Mouse (Mus musculus) neural tube, embryonic 14.5 days (tissue): ENCODE measurements around the gene Stk38l. TPM values are rescaled to one million over a fixed set of nuclear protein-coding genes. Genes with fewer than 3 reads are reported as not detected.

Source experiments
- ATAC-seq: fragments of 200-750 bp; cut with Nextera tagmentation; 2 replicates; pipeline ENCODE4 v1.8.0; 2017; ENCODE audit warnings: low read depth, mild to moderate bottlenecking, moderate TSS enrichment, moderate library complexity
- H3K27ac ChIP-seq: fragments of 300-500 bp; sonication (generic); 2 replicates; pipeline ENCODE4 v1.5.1; 2014; ENCODE audit warnings: low read depth, mild to moderate bottlenecking, control low read depth, low read length, moderate library complexity, mixed read lengths
- H3K27me3 ChIP-seq: fragments of 300-500 bp; sonication (generic); 2 replicates; pipeline ENCODE4 v1.6.1; 2014; ENCODE audit warnings: low read length; ENCODE audit not compliant: control insufficient read depth, insufficient read depth
- H3K36me3 ChIP-seq: fragments of 300-500 bp; sonication (generic); 2 replicates; pipeline ENCODE4 v1.6.1; 2014; ENCODE audit warnings: low read length, mixed read lengths; ENCODE audit not compliant: control insufficient read depth, insufficient read depth
- H3K4me1 ChIP-seq: fragments of 300-500 bp; sonication (generic); 2 replicates; pipeline ENCODE4 v1.6.1; 2014; ENCODE audit warnings: low read length; ENCODE audit not compliant: control insufficient read depth, insufficient read depth
- H3K4me2 ChIP-seq: fragments of 300-500 bp; sonication (generic); 2 replicates; pipeline ENCODE4 v1.6.1; 2014; ENCODE audit warnings: mild to moderate bottlenecking, low read depth, low read length, control low read depth
- H3K4me3 ChIP-seq: fragments of 300-500 bp; sonication (generic); 2 replicates; pipeline ENCODE4 v1.5.1; 2014; ENCODE audit warnings: low read depth, low read length, control low read depth, mixed read lengths
- H3K9ac ChIP-seq: fragments of 300-500 bp; sonication (generic); replicated peaks from 2 replicates; pipeline ENCODE4 v1.6.1; 2014; ENCODE audit warnings: low read depth, mild to moderate bottlenecking, control low read depth, low read length, mixed read lengths
- H3K9me3 ChIP-seq: fragments of 300-500 bp; sonication (generic); 2 replicates; pipeline ENCODE4 v1.6.1; 2016; ENCODE audit warnings: low read length; ENCODE audit not compliant: control insufficient read depth
- WGBS: fragments of 180-500 bp; shearing (Covaris S2); extraction: QIAGEN DNeasy Blood & Tissue Kit; methylation state at CpG from one replicate; pipeline ENCODE4 v1.1.7; 2014; 5-methylcytosine and 5-hydroxymethylcytosine counted together
- polyA plus RNA-seq: library from polyadenylated mRNA; unstranded; fragments of >200 nt; fragmentation: Nextera tagmentation; extraction: Ambion mirVana; gene quantifications from 2 replicates; pipeline ENCODE4 v1.2.1, GENCODE M21; 2014

Stk38l gene
- polyA plus RNA-seq, 1 experiment from 2014 or later = 13.9 TPM

GRCm38 (mm10) chr6:146755679-146756078, 30.9 kb downstream of the Stk38l start:
- Histone ChIP-seq H3K9ac (no peak overlapping the region), H3K4me1 (0 out of 2 replicates have a peak, but pooled peaks cover 5% of the 10 kb centered on the region), H3K9me3 (no peaks in the 10 kb centered on the region), H3K27me3 (no peaks in the 10 kb centered on the region), H3K27ac (no peak overlapping the region), H3K36me3 (no peaks in the 10 kb centered on the region; the same call in 1 of the 2 replicates), H3K4me3 (no peak overlapping the region), H3K4me2 (no peak overlapping the region)
- 86% methylated on average over 4 of the region's 4 CpGs for WGBS
- no peak for ATAC-seq

GRCm38 (mm10) chr6:146759027-146759426, 34.2 kb downstream of the Stk38l start:
- H3K4me1 ChIP-seq = no peaks in the 10 kb centered on the region
- no peak overlapping the region for H3K9ac ChIP-seq
- no peaks in the 10 kb centered on the region; the same call in 1 of the 2 replicates for H3K36me3 ChIP-seq
- H3K27me3 ChIP-seq = no peaks in the 10 kb centered on the region
- 90% methylated on average over 2 of the region's 2 CpGs for WGBS
- H3K9me3 ChIP-seq = no peaks in the 10 kb centered on the region
- no peak for ATAC-seq
- no peak overlapping the region for H3K27ac ChIP-seq
- no peak overlapping the region for H3K4me3 ChIP-seq
- no peak overlapping the region for H3K4me2 ChIP-seq

GRCm38 (mm10) chr6:146760022-146760421, 35.2 kb downstream of the Stk38l start:
- no peaks in the 10 kb centered on the region; the same call in 1 of the 2 replicates for H3K36me3 ChIP-seq
- no peak for ATAC-seq
- H3K4me2 ChIP-seq = no peak overlapping the region
- H3K27ac ChIP-seq = no peak overlapping the region
- H3K4me1 ChIP-seq = no peaks in the 10 kb centered on the region
- no peaks in the 10 kb centered on the region for H3K27me3 ChIP-seq
- WGBS = 95% methylated on average over 2 of the region's 2 CpGs
- H3K9me3 ChIP-seq = no peaks in the 10 kb centered on the region
- no peak overlapping the region for H3K9ac ChIP-seq
- H3K4me3 ChIP-seq = no peak overlapping the region

GRCm38 (mm10) chr6:146760736-146761135, 35.9 kb downstream of the Stk38l start:
- Histone ChIP-seq H3K4me1 (no peaks in the 10 kb centered on the region), H3K4me2 (no peak overlapping the region), H3K36me3 (no peaks in the 10 kb centered on the region; the same call in 1 of the 2 replicates), H3K9me3 (no peaks in the 10 kb centered on the region), H3K27ac (no peak overlapping the region), H3K9ac (no peak overlapping the region), H3K4me3 (no peak overlapping the region), H3K27me3 (no peaks in the 10 kb centered on the region)
- ATAC-seq = no peak
- 82% methylated on average over 4 of the region's 4 CpGs for WGBS

GRCm38 (mm10) chr6:146762264-146762898, 37.6 kb downstream of the Stk38l start:
- Histone ChIP-seq H3K9me3 (no peaks in the 10 kb centered on the region), H3K9ac (no peak overlapping the region), H3K27me3 (no peaks in the 10 kb centered on the region), H3K4me2 (no peak overlapping the region), H3K4me3 (no peak overlapping the region), H3K4me1 (no peaks in the 10 kb centered on the region), H3K36me3 (no peaks in the 10 kb centered on the region; the same call in 1 of the 2 replicates), H3K27ac (no peak overlapping the region)
- ATAC-seq = no peak
- WGBS = 62% methylated on average over 5 of the region's 5 CpGs

GRCm38 (mm10) chr6:146764593-146764992, 39.8 kb downstream of the Stk38l start:
- no peak overlapping the region for H3K9ac ChIP-seq
- no peak overlapping the region for H3K4me3 ChIP-seq
- H3K9me3 ChIP-seq = no peaks in the 10 kb centered on the region
- ATAC-seq = no peak
- no peak overlapping the region for H3K4me2 ChIP-seq
- WGBS = 59% methylated on average over 2 of the region's 2 CpGs
- no peak overlapping the region for H3K27ac ChIP-seq
- H3K36me3 ChIP-seq = peaks cover 14% of the 10 kb centered on the region; the same call in 1 of the 2 replicates
- no peaks in the 10 kb centered on the region for H3K27me3 ChIP-seq
- H3K4me1 ChIP-seq = no peaks in the 10 kb centered on the region

GRCm38 (mm10) chr6:146765270-146765669, 40.5 kb downstream of the Stk38l start:
- no peak for ATAC-seq
- H3K27ac ChIP-seq = no peak overlapping the region
- H3K4me1 ChIP-seq = no peaks in the 10 kb centered on the region
- no peaks in the 10 kb centered on the region for H3K9me3 ChIP-seq
- H3K27me3 ChIP-seq = no peaks in the 10 kb centered on the region
- H3K36me3 ChIP-seq = peaks cover 14% of the 10 kb centered on the region; the same call in 1 of the 2 replicates
- H3K9ac ChIP-seq = no peak overlapping the region
- H3K4me3 ChIP-seq = no peak overlapping the region
- no peak overlapping the region for H3K4me2 ChIP-seq
- 91% methylated on average over 4 of the region's 4 CpGs for WGBS

GRCm38 (mm10) chr6:146768813-146769404, 44.1 kb downstream of the Stk38l start:
- peaks cover 22% of the 10 kb centered on the region; the same call in 1 of the 2 replicates for H3K36me3 ChIP-seq
- 92% methylated on average over 10 of the region's 10 CpGs for WGBS

GRCm38 (mm10) chr6:146770005-146770745, 45.4 kb downstream of the Stk38l start:
- H3K36me3 ChIP-seq = peaks cover 26% of the 10 kb centered on the region; the same call in 1 of the 2 replicates
- WGBS = 80% methylated on average over 6 of the region's 6 CpGs
- ATAC-seq = no peak

More at GRCm38 (mm10) chr6:146768813-146769404, 44.1 kb downstream of the Stk38l start:
- no peaks in the 10 kb centered on the region for H3K27me3 ChIP-seq
- no peak overlapping the region for H3K4me3 ChIP-seq
- no peaks in the 10 kb centered on the region for H3K9me3 ChIP-seq
- no peak overlapping the region for H3K4me2 ChIP-seq
- no peaks in the 10 kb centered on the region for H3K4me1 ChIP-seq
- ATAC-seq = no peak
- H3K27ac ChIP-seq = no peak overlapping the region
- H3K9ac ChIP-seq = no peak overlapping the region

More at GRCm38 (mm10) chr6:146770005-146770745, 45.4 kb downstream of the Stk38l start:
- Histone ChIP-seq H3K4me1 (no peaks in the 10 kb centered on the region), H3K4me3 (no peak overlapping the region), H3K27ac (no peak overlapping the region), H3K27me3 (no peaks in the 10 kb centered on the region), H3K9ac (no peak overlapping the region), H3K9me3 (no peaks in the 10 kb centered on the region), H3K4me2 (no peak overlapping the region)
